Mouse (Mus musculus): Measurements from ENCODE around the gene Dcun1d3.
A peak's percentile ranks its signal among the peaks of the same experiment; 100 is the strongest.

Dcun1d3 gene

DNA sequence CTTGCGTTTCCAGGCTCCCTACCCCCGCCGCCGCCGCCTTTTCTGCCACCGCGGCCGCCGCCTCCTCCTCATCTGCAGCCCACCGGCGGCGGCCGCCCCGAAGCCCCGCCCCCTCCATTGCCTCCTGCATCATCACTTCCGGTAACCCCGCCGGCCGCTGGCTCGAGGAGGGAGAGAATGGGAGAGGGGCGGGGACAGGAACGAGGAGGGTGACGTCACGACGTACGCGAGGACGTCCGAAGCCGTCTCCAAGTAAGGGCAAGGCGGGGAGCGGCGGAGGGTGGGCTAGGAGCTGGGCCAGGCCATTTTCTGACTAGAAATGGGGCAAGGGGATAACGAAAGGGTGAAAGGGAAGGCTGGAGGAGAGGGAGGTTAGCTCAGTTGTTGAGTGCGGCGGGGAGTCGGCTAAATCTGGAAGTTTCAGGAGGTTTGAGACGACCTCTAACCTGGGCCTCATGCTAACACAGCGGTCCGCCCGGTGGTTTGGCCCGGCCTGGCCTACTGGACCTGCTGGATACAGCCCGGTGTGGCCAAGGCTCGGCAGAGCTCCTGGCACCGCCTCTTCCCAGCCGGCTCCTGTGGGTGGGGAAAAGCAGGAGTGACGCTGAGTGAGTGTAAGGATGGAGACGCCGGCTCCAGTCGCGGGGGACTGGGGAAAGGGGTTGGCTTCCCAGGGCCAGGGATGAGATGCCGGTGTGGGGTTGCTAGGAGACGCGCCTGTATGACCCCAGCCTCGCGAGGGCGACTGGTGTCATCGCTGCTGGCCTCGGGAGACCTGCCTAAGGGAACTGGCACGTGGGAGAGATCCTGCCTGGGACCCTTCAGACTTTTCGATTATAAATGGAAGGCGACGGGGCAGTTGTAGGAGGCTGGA, at the start of gene Dcun1d3, which contains the start of gene Lyrm1:
Gene Dcun1d3, minus strand, starts transcription at position 660 of the 874 bp plus-strand sequence.
Gene Lyrm1, plus strand, starts transcription at position 223 of the 874 bp plus-strand sequence.
- peak; percentile 99 for DNase-seq

DNA sequence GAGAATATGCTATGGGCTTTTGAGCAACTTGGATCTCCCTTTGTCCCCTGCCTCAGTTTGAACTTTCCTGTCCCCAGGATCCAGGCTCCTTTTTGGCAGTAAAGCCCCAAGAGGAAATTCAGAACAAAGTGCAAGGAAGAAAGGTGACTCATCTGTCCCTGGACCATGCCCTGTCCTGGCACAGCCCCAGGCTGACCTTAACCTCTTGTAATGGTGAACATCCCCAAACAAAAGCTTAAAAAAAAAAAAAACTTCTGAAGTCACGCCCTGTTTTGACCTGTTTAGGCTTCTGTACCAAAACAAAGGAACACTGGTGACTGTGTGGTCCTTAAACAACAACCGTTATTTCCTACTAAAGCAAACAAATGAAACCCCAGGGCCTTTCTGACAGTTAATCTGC, 45.5 kb upstream of the Dcun1d3 start:
- DNase-seq = peak; percentile 16 to 35

DNA sequence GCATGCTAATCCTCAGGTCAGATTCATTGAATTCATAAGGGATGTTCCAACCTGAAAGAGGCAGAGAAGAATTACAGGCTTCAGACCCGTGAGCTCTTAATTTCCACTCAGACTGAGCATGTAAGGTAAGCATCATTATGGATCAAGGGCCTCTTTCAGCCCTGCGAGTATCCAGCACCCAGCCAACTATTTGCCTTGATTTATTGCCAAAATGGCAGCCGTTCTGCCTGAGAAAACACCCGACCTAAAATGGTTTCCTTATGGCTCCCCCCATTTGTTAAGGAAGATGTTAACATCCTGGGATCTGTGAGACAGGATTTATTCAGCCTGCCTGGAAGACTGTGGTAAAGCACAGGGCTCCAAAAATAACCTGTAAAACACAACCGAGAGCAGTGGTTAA, 40.9 kb upstream of the Dcun1d3 start:
- no peak for DNase-seq

DNA sequence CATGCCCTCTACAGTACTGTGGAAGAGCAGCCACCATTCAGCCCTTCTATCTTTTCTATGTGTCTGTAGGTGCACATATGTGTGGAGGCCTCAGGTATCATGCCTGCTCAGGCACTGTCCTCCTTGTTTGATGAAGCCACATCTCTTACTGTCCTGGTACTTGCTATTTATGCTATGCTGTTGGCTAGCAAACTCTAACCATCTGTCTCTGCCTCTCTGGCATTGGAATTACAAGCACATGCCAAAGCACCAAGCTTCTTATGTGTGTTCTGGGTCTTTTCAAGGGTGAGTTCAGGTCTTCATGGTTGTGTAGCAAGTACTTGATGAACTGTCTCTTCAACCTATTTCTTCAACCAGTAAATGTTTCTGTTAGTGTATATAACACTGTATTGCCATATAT, 40.2 kb upstream of the Dcun1d3 start:
- no peak for DNase-seq

DNA sequence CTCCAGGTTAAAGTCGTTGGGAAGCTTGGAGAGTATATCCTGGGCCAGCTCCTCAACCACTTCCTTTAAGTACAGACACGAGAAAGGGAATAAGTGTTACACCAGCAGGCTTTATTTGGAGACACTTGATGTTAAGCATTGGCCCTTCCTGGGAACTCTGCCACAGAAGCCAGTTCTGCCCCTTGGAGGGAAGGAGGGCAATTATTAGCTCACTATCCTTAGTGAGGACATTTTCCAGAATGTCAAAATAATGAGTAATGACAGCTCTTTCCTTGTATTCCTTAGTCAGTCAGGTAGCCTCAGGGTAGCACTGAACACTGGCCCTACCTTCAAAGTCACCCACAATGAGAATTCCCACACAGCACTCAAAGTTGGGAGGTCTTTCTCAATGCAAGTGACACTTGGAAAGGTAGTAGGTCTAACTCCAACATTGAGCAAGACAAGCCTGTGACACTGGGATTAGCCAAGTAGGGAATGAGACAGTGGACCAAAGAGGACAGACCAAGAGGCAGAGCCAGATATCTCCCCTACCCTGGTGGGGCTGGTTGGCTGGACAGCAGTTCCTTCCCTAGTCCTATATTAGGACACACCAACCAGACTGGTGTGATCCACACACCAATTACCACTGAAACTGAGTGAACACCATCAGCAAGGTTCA, 32.8 kb upstream of the Dcun1d3 start:
- DNase-seq = no peak

DNA sequence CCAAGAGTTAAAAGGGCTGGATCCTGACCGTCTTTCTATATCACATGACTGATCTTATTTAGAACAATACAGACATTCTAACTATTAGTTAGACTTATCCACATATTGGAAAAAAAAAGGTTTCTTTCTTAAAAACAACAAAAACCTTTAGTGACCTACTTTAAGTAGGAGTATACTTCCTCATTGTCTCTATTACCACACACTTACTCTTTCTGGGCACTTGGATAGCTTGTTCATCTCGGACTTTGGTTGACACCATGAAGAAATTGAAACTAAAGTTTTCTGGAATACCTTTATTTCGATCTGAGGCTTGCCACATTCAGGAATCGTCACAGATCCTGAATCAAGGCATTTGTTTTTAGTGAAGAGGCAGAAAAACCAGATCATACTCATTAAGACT, 25.0 kb upstream of the Dcun1d3 start:
- no peak for DNase-seq

DNA sequence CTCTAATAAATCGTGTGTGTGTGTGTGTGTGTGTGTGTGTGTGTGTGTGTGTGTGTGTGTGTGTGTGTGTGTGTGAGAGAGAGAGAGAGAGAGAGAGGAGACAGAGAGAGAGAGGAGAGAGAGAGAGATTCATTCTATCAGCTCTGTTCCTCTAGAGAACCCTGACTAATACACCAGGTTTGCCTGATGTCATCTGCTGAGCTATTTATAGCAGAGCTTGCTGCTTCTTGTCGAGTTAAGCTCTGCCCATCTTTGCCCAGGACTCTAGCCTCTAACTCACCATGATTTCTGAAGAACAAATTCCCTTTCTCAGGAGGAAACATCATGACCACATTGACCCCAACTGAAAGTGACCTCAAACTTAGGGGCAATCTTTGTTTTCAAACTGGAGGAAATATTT, 24.4 kb upstream of the Dcun1d3 start:
- DNase-seq = no peak

DNA sequence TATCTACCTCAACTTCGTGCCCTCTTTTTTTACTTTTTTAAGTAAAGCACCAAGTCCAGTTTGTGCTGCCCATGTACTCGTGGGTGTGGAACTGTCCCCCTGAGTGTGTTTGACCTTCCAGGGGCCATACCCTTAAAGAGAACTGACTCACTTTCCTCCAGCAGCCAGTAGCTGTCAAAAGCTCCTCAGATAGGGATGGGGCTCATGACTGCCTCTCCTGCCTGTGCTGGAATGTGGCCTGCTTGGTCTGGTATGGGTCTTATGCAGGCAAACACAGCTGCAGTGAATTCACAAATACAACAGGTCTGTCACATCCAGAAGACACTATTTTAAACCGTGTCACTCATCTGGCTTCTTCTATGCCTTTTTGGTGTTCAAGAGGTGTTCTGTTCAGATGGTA, 15.6 kb upstream of the Dcun1d3 start:
- DNase-seq = no peak

DNA sequence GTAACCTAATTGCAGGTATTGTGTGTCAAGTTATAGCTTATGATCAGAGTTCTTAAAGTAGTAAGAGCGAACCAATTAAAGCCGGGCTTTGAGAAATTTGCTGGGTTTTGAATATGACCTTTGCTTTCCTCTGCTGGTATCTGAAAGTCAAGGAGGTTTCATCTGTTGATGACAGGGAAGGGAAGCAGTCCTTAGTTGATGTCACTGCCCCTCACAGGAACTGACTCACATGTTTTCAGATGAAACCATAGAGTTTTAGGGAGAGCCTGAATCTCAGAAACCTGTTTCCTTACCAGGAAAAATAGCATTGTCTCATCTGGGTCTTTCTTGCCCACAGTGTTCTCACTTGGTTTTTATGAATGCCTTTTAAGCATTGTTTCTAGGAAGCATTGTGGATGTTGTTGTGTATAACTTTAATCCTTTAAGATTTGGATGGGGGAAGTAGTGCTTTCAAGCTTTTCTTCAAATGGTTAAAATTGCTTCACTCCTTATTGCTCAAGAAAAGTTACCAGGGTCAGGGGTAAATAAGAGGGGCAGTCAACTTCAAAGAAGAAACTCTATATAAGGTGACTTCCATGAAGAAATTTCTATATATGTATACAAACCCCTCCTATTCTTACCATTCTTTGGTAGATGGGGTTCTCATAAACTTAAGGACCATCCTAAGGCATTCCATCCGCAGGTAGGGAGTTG, 10.6 kb upstream of the Dcun1d3 start:
- no peak for DNase-seq

DNA sequence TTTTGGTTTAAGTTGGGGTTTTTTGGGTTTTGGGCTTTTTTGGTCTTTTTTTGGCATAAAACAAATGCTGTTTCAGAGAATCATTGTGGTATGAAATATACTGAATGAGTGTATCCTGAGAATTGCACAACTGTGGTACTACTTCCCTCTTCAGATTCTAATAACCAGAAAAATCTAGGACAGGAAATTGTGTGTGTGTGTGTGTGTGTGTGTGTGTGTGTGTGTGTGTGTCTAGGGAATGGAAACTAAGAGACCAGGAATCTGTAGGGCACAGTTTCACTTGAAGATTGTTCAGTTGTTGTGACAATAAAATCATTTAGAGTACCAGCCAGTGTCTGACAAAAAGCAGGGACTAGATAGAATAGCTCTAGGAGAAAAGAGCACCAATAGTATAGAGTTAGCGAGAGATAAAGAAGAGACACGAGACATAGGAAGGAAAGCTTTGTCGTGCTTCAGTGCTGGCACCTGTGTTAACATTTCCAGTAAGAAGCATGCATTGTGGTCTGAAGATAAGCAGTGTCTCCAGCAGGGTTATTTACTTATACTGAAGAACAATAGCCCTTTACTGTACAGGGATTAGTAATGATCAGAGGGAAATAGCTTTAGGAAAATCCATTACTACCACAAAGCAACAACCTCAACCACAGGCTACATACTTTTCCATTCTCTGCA, 3.4 kb upstream of the Dcun1d3 start:
- DNase-seq = no peak

DNA sequence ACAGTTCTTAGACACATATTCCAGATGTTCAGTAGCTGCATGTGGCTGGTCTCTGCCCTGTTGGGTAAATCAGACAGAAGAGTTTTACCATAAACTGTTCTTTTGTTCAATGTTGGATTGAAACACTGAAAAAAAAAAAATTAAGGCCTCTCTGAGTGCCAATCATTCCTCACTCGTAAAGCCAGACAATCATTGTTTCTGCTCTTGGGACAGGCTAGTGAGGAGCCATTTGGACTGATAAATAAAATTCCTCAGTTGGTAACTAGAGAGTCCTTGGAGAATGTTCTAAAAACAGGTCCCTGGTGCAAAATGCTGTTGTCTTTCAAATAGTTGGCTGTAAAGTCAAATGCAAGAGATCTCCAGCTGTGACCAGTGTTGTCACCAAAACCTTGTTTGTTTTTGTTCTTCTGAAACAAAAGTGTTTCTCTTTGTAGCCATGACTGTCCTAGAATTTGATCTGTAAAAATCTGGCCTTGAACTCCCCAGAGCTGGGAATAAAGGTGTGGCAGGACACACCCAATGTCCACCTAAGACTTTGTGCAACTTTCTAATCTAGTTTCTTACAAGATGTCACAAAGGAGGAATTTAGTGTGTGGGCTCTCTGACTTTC, 2.3 kb upstream of the Dcun1d3 start:
- DNase-seq = no peak

DNA sequence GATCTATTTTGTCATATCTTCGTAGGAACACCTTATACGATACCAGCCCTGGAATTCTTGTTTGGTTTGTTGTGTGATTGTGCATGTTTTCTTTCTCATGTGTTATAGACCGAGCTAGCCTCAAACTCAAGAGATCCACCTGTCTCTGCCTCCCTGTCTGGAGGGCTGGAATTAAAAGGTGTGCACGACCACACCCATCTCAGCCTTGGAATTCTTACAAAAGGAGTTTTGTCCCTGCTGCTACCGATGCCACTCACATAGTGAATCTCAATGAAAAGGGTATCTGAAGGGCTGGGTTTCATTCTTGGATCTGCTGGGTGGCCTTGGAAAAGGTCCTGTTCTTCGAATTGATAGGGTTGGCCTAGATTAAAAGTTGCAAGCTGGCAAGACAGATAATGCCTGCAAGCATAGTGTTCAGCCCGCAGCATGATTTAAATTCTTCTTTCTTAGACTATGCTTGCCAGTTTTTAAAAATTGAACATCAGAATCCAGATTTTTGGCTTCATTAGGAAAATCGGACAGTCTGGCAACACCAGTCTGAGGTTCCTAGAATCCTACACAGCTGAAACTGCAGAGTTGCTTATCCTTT, 1.5 kb upstream of the Dcun1d3 start:
- DNase-seq = no peak

DNA sequence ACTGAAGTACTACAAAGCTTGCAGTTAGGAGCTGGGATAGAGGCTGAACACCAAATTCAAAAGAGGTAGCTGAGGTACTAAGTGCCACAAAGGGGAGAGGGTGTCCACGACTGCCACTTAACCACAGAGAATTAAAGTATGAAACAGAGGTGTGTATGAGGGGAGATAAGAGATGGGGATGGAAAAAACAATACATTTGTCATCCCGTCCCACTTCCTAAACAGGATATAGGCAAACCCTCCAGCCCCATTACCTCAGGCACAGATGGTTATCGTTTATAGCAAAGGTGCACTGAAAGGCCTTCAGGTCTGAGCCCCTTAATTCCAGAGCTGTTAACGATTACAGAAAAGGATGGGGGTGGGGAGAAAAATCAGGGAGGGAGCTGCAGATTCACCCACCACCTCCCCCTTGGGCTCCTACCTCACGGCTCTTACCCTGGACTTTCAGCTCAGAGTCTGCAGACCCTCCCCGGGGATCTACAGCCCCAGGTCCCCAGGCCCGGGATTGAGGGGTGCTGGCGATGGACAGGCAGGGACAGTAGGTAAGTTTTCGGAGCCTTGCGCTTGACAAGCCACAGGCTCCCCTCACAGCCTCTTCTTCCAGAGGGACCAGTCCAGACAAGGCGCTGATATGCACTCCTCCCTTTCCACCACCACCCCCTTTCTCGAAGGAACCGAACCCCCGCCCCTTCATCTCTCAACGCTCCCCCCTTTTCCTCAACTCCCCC, 1.1 kb downstream of the Dcun1d3 start:
- peak; percentile 2 to 6 for DNase-seq

DNA sequence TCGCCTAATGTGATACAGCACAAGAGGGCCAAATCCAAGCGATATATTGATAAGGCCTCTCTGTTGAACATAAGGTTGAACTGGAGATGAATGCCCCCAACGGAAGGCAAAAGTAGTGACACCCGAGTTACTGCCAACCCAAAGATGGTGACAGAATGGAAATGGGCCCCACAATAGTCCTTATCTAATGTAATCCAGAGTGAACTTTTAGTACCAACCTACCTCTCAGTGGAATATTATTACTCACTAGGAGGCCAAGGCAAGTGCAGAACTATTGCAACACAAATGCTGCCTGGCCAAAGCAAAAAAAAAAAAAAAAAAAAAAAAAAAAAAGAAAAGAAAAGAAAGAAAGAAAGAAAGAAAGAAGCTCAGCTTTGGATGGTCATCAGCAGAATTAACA, 3.4 kb downstream of the Dcun1d3 start:
- DNase-seq = no peak

DNA sequence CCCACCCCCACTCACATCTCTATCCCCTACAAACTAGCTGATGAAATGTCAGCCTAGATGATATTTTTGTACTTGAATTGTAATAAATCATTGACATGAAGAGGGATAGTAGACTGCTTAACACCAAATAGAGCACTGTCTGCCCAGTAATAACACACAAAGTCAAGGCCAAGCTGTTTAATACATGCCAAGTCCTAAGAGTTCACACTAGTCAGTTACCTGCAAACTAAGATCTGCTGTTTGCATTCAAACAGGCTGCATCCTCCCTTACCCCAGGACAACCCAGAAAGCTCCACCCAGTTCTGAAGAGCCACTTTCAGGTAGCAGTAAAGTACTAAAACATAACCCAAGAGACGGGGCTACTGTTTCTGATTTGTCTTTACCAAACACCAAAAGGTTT, 3.9 kb downstream of the Dcun1d3 start:
- DNase-seq = no peak

DNA sequence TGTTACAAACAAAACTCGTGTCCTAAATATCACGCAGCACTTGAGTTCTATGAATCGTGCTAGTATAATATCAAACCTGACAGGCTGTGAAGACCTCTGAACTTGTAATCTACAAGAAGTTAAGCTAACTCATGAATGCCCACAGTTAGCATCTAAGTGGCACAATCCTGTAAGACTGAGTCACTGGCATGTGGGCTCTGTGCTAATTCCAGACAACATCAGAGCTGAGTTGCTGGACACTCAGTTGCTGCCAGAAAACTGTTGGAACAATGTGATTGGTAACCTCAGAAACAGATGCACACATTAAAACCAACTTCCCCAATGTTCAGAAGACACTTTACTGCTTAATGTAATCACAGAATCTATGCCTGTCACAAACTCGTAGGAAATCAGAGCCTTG, 8.2 kb downstream of the Dcun1d3 start:
- no peak for DNase-seq

DNA sequence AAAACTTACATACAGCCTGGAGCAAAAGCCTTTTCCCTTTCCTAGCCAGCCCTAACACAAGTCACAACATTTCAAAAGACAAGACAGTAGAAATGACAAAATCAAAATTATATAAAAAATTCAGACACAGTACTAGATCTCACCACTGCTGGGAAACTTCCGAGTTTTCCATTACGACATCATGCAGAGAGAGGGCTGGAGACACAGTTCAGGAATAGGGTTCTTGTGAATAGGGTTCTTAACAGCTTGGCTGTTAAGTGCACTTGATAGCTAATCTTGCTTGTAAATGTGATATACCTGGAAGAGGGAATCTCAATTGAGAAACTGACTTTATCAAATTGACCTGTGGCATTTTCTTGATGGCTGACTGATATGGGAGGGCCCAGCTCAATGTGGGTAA, 14.9 kb downstream of the Dcun1d3 start:
- no peak for DNase-seq

DNA sequence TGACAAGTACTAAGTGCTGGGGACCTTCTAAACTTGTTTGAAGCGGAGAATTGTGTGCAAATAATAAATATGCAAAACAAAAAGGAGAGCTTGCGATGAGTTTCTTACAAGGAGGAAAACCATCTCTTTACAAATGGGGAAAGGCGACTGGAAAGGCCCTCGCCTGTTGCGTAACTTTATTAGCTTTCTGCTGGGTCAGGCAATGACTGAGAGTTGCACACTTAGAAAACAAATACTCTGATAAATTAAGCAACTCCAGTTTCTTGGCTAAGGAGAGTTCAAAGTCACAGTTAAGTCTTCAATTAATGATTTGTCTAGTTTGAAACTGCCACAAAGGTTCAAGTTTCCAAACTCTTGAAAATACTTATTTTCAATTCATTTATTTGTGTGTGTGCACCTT, 15.8 kb downstream of the Dcun1d3 start:
- no peak for DNase-seq

DNA sequence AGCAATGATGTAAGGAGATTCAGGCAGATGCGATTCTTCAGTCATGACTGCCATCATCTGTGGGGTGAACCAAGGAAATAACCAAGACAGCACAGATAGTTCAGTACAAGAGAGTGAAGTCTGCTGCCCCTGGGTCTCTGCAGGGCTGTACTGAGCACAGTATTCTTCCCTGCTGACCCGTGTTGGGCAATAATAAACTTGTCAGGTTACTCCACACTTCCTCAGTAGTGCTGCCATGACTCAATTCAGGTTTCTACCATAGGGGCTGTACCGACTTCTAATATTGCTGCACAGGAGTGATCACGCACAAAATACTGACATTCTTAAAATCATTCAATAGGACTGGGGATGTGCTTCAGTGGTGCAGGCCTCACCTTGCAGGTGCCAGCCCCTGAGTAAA, 16.9 kb downstream of the Dcun1d3 start:
- DNase-seq = no peak

DNA sequence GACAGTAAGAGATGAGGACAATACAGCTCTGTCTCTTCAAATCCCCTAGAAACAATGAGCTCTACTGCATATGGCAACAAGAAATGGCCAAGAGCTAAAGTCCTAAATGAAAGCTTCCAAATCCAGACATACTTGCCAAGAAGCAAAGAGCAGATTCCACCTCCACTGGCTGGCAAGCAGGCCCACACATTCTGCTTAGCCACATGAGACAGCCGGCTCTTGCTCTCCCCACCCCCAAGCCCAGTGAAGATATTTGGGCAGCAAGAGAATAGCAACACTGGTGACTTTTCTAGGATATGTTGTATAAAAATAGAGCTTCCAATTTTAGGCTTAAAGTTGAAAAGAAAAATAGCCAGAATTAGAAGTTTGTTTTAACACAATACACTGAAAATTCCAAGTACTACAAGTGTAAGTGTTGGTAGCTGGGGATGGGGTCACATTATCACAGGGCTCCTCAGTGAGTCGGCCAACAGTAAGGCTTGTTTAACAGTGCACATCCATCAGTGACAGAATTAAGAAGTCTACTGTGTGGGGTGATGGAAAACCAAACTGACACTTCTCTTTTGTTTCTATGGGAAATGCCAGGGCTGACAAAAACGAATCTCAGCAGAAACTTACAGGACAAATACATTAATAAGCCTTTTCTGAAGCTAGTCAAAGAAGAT, 20.2 kb downstream of the Dcun1d3 start:
- DNase-seq = peak in 1 of 2 experiments; percentile 25

DNA sequence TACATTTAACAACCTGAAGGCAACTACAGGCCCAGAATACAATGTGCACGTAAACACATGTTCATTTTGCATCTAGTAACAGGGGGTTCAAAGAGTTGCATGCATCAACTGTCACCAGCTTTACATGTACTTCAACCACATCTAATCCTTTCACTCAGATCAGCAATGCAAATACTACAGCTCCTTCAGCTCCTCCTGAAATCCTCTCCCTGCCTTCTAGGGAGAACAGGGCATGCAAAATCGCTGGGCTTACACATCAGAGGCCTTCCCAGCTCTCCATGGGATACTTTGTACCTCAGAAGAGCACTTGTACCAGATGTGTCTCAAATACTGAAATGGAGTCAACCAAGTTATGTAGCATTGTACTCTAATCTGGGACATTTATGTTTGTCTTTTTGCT, 23.0 kb downstream of the Dcun1d3 start:
- no peak for DNase-seq

Data from kidney, postnatal 4 days (tissue).